Mouse (Mus musculus) limb, embryonic 10.5 days (tissue): ENCODE results near the gene Tenm2. TPM values are rescaled to one million over a fixed set of nuclear protein-coding genes. Genes with fewer than 3 reads are reported as not detected.

Experiments used
- DNase-seq: peaks from one replicate; pipeline ENCODE4 v3.0.0-alpha.2; 2017; ENCODE audit warnings: low spot score
- H3K27ac ChIP-seq: fragments of 300-500 bp; sonication (generic); 2 replicates; pipeline ENCODE4 v1.5.1; 2016; ENCODE audit warnings: mild to moderate bottlenecking
- H3K27me3 ChIP-seq: fragments of 300-500 bp; sonication (generic); 2 replicates; pipeline ENCODE4 v1.6.1; 2016; ENCODE audit warnings: low read depth, mild to moderate bottlenecking; ENCODE audit not compliant: poor library complexity, severe bottlenecking
- H3K36me3 ChIP-seq: fragments of 300-500 bp; sonication (generic); 2 replicates; pipeline ENCODE4 v1.6.1; 2016; ENCODE audit warnings: mild to moderate bottlenecking, moderate library complexity
- H3K4me1 ChIP-seq: fragments of 300-500 bp; sonication (generic); 2 replicates; pipeline ENCODE4 v1.6.1; 2016
- H3K4me3 ChIP-seq: fragments of 300-500 bp; sonication (generic); 2 replicates; pipeline ENCODE4 v1.5.1; 2016; ENCODE audit warnings: mild to moderate bottlenecking, moderate library complexity
- H3K9me3 ChIP-seq: fragments of 300-500 bp; sonication (generic); replicated peaks from 2 replicates; pipeline ENCODE4 v1.6.1; 2016; ENCODE audit warnings: mild to moderate bottlenecking
- WGBS: fragments of 180-500 bp; shearing (Covaris S2); methylation state at CpG from one replicate; pipeline ENCODE4 v1.1.7; 2016; 5-methylcytosine and 5-hydroxymethylcytosine counted together
- polyA plus RNA-seq: library from polyadenylated mRNA; unstranded; fragments of >200 nt; fragmentation: Nextera tagmentation; extraction: Ambion mirVana; gene quantifications from 2 replicates; pipeline ENCODE4 v1.2.1, GENCODE M21; 2016

Tenm2 gene
- polyA plus RNA-seq, 1 experiment from 2014 or later, result 0.60 TPM

DNA sequence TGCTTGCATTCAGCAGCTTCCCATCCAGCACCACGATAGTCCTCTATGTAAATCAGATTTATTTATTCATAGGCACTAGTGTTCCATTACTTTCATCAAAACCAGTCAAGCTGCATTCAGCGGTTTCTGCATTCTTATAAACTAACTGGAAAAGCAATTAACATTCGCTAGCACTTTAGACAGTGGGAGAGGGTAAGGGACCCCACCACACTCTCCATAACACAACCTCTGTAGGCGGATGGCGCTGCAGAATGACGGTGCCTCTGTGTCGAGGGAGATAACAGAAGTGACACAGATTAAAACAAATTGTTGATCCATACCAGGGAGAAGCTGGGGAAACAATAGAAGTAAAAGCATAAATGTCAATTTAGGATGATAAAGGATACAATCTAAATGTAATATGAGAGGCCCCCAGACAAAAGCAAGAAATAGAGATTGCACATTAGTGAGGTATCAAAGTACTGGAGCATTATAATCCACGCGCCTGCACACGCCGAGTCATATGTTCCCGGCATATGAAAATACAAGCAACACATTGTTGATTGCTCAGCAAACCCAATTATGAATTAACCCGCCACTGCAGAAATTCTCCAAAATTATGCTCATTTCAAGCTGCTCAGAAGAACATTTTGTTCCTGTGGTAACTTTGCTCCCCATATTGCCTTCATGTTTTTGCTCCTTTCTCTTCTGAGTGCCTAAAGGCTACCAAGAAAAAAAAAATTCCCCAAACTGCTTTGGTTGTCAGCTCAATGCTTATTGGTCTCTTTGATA lies 904.2 kb downstream of the Tenm2 start:
- Histone ChIP-seq H3K9me3 (no peaks in the 10 kb centered on the region), H3K4me1 (peaks cover 45% of the 10 kb centered on the region), H3K4me3 (no peak overlapping the region), H3K27me3 (no peaks in the 10 kb centered on the region), H3K36me3 (no peaks in the 10 kb centered on the region), H3K27ac (no peak overlapping the region)
- peak; percentile 28 for DNase-seq
- 68% methylated on average over 13 of the region's 13 CpGs for WGBS

DNA sequence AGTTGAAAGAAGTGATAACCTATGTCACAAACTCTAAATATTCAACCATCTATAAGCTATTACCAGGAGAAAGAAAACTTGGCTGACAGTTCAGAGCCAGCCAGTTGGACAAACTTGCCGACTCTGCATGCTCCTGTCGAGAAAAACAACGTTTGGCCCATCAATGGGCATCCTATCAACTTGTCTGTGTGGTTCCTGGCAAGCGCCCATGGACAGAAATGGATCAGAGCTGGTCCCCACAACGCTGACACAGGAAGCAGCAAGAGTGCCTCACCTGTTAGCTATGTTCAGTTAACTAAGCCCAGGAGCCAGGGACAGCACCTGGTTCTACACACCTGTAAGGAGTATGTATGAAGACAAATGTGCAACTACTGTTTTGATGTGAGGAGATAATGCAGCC lies 908.5 kb downstream of the Tenm2 start:
- WGBS, result 94% methylated on average over 5 of the region's 5 CpGs
- Histone ChIP-seq H3K4me3 (no peak overlapping the region), H3K4me1 (peaks cover 27% of the 10 kb centered on the region), H3K36me3 (no peaks in the 10 kb centered on the region), H3K27ac (no peak overlapping the region), H3K9me3 (no peaks in the 10 kb centered on the region), H3K27me3 (no peaks in the 10 kb centered on the region)
- peak; percentile 7 for DNase-seq

DNA sequence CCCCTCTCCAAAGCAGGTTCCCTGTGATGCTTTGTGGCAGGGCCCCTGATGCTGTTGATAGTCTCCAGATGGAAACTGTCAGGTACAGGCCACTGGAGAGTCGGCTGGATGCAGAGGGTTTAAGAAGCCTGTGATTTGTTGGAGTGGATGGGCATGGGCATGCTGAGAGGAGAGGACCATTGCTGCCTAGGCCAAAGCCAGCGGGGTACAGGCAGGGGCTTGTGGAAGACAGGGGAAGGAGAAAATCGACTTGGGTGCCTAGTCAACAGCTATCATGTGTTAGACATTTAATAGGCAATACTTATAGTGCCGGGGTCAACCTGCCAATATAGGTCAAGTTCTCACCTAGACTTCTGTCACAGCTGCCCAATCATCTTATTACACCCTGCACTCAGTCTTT lies 926.4 kb downstream of the Tenm2 start:
- Histone ChIP-seq H3K9me3 (no peaks in the 10 kb centered on the region), H3K27me3 (no peaks in the 10 kb centered on the region), H3K4me1 (peaks cover 17% of the 10 kb centered on the region), H3K27ac (no peak overlapping the region), H3K36me3 (no peaks in the 10 kb centered on the region), H3K4me3 (no peak overlapping the region)
- DNase-seq, result no peak
- WGBS, result 55% methylated on average over 4 of the region's 4 CpGs

DNA sequence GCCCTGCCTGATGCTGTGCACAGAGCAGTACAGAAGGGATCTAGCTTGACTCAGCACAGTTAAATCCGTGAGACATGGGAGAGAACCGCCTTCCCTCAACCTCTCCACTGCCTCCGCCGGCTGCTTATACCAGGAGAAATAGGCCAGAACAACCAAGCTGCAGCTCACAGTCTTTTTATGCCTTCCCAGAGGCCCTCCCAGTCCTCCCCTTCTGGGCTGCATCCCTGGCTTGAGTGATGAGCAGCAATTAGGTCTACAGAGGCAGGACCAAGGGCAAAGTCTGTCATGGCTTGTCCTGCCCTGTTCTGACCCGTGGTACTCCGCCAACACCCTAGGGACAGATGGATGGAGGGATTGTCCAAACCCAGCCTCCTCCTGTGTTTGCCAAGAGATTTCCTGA lies 928.5 kb downstream of the Tenm2 start:
- Histone ChIP-seq H3K36me3 (no peaks in the 10 kb centered on the region), H3K27me3 (no peaks in the 10 kb centered on the region), H3K9me3 (no peaks in the 10 kb centered on the region), H3K27ac (no peak overlapping the region), H3K4me1 (peaks cover 25% of the 10 kb centered on the region), H3K4me3 (no peak overlapping the region)
- DNase-seq, result no peak
- WGBS, result 75% methylated on average over 6 of the region's 6 CpGs

DNA sequence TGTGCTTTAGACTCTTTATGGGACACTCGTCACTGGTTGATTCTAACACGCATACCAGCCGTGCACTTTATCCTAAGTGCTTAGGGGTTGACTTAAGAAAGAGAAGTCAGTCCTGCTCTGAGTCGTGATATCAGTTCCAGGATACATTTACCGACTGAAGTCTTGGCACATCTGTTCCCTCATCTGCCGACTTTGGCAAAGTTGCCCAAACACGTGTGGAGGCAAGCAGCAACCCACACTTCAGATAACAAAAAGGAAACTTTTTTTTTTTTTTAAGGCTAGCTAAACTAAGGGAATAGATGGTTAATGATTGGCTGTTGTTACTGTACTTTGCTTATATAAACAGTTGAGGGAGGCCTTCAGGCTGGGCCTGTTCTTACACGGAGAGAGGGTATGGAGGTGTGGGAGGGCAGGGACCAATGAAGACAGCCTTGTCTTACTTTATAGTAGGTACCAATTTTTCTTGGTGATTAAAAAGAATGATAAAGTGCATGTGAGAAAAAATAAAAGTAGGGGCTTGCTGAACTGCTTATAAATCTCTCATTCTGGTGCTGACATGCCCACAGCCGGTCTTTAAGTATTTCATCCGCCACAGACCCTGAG lies 930.3 kb downstream of the Tenm2 start:
- peak; percentile 24 for DNase-seq
- Histone ChIP-seq H3K9me3 (no peaks in the 10 kb centered on the region), H3K27me3 (no peaks in the 10 kb centered on the region), H3K36me3 (no peaks in the 10 kb centered on the region), H3K27ac (no peak overlapping the region), H3K4me3 (no peak overlapping the region), H3K4me1 (peaks cover 30% of the 10 kb centered on the region)
- WGBS, result 79% methylated on average over 10 of the region's 10 CpGs

DNA sequence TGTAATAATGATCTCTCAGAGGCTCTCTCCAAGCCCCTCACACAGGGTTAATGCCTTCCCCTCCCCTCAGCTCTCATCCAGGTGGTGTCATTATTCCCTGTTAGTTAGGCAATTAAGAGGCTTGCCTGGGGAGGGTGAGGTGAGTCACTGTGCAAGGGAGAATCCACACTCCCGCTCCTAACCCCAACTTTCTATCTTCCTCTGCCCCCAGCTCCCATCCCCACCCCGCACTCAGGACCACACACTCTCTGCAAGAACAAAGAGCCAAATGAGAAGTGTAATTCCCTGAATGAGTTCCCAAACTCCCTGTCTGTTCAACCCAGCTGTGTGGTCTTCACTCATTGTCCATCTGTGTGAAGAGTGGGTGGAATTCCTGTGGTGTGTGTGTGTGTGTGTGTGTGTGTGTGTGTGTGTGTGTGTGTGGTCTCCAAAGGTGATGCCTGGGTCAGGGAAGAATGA lies 932.8 kb downstream of the Tenm2 start:
- peaks cover 25% of the 10 kb centered on the region for H3K4me1 ChIP-seq
- peak; percentile 40 for DNase-seq
- 38% methylated on average over 2 of the region's 2 CpGs for WGBS
- peak overlapping the region; percentile 62 for H3K27ac ChIP-seq
- no peaks in the 10 kb centered on the region for H3K9me3 ChIP-seq
- no peaks in the 10 kb centered on the region for H3K27me3 ChIP-seq
- no peak overlapping the region for H3K4me3 ChIP-seq
- no peaks in the 10 kb centered on the region for H3K36me3 ChIP-seq

DNA sequence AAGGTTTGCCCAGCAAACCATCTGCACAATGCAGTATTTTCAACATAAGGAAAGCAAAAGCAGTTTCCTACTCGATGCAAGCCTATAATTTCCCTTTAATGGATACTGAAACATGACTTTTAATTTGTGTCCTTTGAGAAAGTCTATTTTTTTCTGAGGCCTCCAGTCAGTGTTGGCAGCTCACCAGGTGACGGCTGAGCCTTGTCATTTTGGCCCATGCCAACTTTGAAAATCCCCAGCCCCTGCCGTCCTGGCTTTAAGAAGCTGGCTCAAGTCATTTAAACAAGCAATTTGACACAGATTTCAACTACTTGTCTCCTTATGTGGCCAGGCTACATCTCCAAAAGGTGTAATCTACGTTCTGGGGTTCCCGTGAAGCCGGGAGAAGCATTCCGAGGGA lies 933.7 kb downstream of the Tenm2 start:
- DNase-seq, result no peak

DNA sequence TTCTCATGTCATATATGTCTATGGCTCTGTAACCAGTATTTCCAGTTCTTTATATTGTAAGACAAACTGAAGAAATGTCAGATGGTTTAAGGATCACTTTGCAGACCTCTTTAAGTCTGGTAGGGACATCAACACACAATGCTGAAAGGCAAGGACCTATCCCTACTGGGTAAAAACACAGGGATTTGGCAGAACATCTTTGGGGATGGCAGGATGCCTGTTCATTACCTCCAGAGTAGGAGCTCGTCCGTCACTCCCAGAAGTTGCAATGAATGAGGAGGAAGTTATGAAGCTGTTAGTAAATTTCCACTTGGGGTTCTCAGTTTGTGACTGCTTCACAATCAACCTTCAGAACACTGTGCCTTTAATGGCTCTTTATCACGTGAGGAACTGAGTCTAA lies 939.2 kb downstream of the Tenm2 start:
- Histone ChIP-seq H3K9me3 (no peaks in the 10 kb centered on the region), H3K4me1 (peaks cover 24% of the 10 kb centered on the region), H3K36me3 (no peaks in the 10 kb centered on the region), H3K4me3 (no peak overlapping the region), H3K27me3 (no peaks in the 10 kb centered on the region), H3K27ac (no peak overlapping the region)
- WGBS, result 80% methylated on average over 3 of the region's 3 CpGs
- DNase-seq, result peak; percentile 8

More for the DNA sequence above, 933.7 kb downstream of the Tenm2 start:
- no peaks in the 10 kb centered on the region for H3K36me3 ChIP-seq
- no peaks in the 10 kb centered on the region for H3K27me3 ChIP-seq
- peaks cover 22% of the 10 kb centered on the region for H3K4me1 ChIP-seq
- no peak overlapping the region for H3K27ac ChIP-seq
- 67% methylated on average over 7 of the region's 7 CpGs for WGBS
- no peak overlapping the region for H3K4me3 ChIP-seq
- no peaks in the 10 kb centered on the region for H3K9me3 ChIP-seq

DNA sequence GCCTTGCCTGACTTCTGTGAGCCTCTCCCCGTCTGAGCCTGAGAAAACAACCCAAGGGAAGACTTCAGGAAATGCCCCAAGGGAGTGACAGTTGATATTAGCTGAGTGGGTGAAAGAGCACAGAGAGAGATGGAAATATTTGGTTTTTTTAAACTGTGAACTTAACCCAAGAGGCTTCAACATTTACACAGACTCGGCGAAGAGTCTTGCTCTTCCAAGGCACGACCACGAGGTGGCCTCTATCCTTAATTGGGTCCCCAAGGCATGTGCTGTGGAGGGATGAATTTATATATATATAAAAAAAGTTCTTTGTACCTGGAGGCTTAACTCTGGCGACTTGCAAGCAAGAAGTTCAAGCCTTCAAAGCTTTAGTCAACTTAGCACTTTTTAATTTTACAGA lies 943.6 kb downstream of the Tenm2 start:
- Histone ChIP-seq H3K4me1 (peaks cover 32% of the 10 kb centered on the region), H3K4me3 (no peak overlapping the region), H3K36me3 (no peaks in the 10 kb centered on the region), H3K27me3 (no peaks in the 10 kb centered on the region), H3K9me3 (no peaks in the 10 kb centered on the region), H3K27ac (peak overlapping the region; percentile 53; the same call in 1 of the 2 replicates)
- WGBS, result 48% methylated on average over 6 of the region's 6 CpGs
- peak; percentile 46 for DNase-seq

DNA sequence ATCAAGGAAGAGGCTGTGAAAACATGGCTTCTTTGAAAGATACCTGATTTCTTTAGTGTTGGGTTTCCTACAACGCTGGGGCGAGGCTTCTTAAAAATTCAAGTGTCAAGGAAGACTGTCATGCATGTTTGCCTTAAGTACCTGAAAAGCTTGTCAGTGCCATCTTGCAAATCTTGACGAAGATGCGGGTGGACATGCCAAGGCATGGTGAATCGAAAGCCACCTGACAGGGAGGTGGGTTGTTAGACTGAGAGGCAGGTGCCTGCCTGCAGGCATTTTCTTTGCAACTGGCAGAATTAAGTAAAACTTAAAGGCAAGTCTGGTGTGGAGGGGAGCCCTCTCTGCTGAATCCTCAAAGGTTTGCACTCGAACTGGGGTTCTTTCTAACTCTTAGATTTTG lies 949.5 kb downstream of the Tenm2 start:
- Histone ChIP-seq H3K36me3 (no peaks in the 10 kb centered on the region), H3K4me3 (no peak overlapping the region), H3K9me3 (no peaks in the 10 kb centered on the region), H3K27me3 (no peaks in the 10 kb centered on the region), H3K4me1 (peaks cover 10% of the 10 kb centered on the region), H3K27ac (no peak overlapping the region)
- DNase-seq, result no peak
- WGBS, result 85% methylated on average over 6 of the region's 6 CpGs

DNA sequence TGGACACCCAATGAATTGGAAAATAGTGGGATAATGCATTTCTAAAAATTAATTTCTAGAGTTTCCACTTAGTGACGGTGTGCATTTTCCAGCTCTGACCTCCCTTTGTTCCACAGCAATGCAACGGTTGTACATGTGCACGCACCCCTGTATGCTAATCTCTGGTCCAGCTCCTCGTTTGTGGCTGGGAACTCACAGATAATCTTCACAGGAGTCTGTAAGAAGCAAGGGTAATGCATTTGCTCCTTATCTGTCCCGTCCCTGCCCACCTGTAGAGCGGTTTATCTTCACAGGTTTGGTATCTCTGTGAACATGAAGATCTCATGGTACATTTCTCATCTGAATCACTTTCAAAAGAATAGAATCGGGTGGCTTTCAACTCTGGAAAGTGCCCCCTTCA lies 955.2 kb downstream of the Tenm2 start:
- Histone ChIP-seq H3K36me3 (no peaks in the 10 kb centered on the region), H3K27ac (no peak overlapping the region), H3K9me3 (no peaks in the 10 kb centered on the region), H3K4me3 (no peak overlapping the region), H3K27me3 (no peaks in the 10 kb centered on the region), H3K4me1 (peaks cover 22% of the 10 kb centered on the region)
- no peak for DNase-seq
- 91% methylated on average over 7 of the region's 7 CpGs for WGBS

DNA sequence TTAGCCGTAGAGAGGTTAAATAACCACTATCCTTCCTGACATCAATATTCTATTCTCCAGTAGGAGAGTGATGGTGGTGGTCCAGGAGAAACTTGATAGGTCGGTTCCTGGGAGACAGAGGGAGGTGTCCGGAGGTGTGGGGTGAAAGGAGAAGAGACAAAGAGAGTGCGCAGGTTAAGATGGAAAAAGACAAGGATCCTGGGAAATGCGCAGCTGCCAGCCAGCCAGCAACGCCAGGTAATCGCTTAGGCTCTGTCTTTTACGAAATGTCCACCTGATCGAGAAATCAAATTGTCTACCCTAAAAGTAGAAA lies 957.9 kb downstream of the Tenm2 start:
- Histone ChIP-seq H3K27me3 (no peaks in the 10 kb centered on the region), H3K4me1 (peaks cover 22% of the 10 kb centered on the region), H3K4me3 (no peak overlapping the region), H3K36me3 (no peaks in the 10 kb centered on the region), H3K9me3 (no peaks in the 10 kb centered on the region), H3K27ac (no peak overlapping the region)
- WGBS, result 81% methylated on average over 9 of the region's 9 CpGs
- DNase-seq, result no peak

DNA sequence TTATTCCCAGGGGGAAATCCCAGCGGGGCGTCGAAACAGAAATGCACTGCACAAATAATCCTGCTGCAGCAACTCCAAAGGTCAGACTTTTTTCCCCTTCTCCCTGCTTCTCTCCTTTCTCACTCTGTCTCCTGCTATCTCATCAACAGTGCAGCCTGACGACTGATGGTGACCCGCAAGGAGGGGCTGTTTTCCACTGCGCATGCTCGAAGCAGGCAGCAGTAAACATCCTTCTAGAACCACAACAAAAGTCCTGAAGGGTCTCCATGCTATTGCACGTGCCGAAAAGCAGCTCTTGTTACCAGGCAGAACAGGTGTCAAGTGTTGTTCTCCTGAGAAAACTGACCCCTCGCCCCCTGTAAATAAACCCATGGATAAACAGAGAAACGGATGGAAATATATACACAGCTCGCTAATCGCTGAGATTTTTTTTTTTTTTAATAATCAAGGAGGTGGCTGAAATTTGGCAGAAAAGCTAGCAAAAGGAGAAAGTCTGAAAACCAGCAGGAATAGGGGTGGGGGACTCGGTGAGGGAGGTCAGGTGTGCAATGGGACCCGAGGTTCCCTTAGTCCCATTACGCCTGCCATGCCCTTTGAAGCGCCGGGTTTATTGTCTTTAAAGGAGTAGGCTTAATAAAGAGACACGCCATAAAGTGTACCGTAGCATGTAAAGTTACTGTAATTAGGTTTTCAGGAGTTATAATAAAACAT lies 958.4 kb downstream of the Tenm2 start:
- no peak for DNase-seq
- WGBS, result 71% methylated on average over 20 of the region's 20 CpGs

More for the DNA sequence above, 958.4 kb downstream of the Tenm2 start:
- H3K36me3 ChIP-seq, result no peaks in the 10 kb centered on the region
- H3K27me3 ChIP-seq, result no peaks in the 10 kb centered on the region
- no peak overlapping the region for H3K4me3 ChIP-seq
- peaks cover 22% of the 10 kb centered on the region for H3K4me1 ChIP-seq
- no peaks in the 10 kb centered on the region for H3K9me3 ChIP-seq
- H3K27ac ChIP-seq, result no peak overlapping the region
